Mouse (Mus musculus) regulatory T cell (primary cell): Measurements from ENCODE around the gene Rprd1b.

Source experiments
- in situ Hi-C: fragments of 300-600 bp; cut with MboI, MseI; formaldehyde crosslinking; loops from one replicate; pipeline ENCODE4 v1.15.1; 2025; ENCODE audit warnings: high pct_unique_total_duplicates

Gene Rprd1b

GRCm38 (mm10) chr2:158121645-158122326, 93.5 kb downstream of the Rprd1b start:
- in situ Hi-C loops = no loop called here

- in situ Hi-C loops = no loop called here
These were observed 94.5 kb downstream of the Rprd1b start for GRCm38 (mm10) chr2:158122814-158123213.

- in situ Hi-C loops = no loop called here
These were observed 98.9 kb downstream of the Rprd1b start for GRCm38 (mm10) chr2:158127245-158127644.

GRCm38 (mm10) chr2:158127872-158128271, 99.6 kb downstream of the Rprd1b start:
- in situ Hi-C loops = no loop called here

- in situ Hi-C loops = no loop called here
These were observed 100.3 kb downstream of the Rprd1b start for GRCm38 (mm10) chr2:158128461-158129130.

DNA sequence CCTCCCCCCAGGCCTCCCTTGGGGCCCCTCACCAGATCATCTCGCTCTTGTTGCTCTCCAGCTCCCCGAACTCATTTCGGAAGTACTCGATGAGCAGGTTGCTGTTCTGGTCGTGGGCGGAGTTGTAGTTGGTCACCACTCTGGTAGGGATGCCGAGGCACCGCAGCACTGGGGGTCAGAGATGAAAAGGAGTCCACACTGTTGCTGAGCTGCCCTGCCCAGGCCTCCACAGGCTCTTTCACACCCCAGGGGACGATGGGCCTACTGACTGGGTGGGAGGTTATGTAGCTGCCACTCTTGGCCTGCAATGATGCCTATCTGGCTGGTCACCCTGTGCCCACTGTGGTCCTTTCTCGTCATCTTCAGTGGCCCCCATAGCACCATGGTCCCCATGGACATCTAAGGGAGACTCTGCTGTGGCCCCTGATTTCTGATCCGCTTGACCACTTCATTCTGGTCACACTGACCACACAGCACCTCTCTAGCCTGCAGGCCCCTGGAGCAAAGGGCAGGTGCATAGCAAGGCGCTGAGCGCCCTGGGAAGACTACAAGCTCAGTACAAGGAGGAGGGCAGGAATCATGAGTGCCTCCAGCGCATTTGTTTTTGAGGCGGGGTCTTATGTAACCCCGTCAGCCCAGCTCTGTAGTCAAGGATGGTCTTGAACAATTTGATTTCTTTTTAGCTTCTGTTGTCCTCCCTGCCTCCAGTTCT, 101.2 kb downstream of the Rprd1b start:
- in situ Hi-C loops = no loop called here

GRCm38 (mm10) chr2:158130391-158130986, 102.2 kb downstream of the Rprd1b start:
- in situ Hi-C loops = no loop called here

GRCm38 (mm10) chr2:158131197-158131835, 103.0 kb downstream of the Rprd1b start:
- in situ Hi-C loops = no loop called here

GRCm38 (mm10) chr2:158132320-158132719, 104.0 kb downstream of the Rprd1b start:
- in situ Hi-C loops = no loop called here

- in situ Hi-C loops = no loop called here
These were observed 104.8 kb downstream of the Rprd1b start for GRCm38 (mm10) chr2:158133050-158133449.

DNA sequence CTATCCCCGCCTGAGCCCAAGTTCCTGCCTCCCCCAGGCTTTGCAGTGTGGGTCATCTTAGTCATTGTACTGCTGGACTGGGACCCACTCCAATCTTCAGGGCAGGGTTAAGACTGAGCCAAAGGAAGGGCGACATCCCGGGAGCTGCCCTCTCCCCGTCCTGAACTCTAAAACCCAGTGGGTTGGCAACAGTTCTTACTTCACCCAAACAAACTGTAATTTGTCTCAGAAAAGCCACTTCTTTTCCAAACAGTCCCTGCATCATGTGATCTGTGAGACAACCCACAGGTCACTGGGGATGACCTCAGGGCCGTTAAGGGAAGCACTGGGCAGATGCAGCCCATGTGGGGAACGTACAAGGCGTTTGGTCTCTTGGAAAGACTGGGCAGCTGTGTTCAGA, 107.9 kb downstream of the Rprd1b start:
- in situ Hi-C loops = no loop called here

GRCm38 (mm10) chr2:158137771-158138170, 109.5 kb downstream of the Rprd1b start:
- in situ Hi-C loops = no loop called here

DNA sequence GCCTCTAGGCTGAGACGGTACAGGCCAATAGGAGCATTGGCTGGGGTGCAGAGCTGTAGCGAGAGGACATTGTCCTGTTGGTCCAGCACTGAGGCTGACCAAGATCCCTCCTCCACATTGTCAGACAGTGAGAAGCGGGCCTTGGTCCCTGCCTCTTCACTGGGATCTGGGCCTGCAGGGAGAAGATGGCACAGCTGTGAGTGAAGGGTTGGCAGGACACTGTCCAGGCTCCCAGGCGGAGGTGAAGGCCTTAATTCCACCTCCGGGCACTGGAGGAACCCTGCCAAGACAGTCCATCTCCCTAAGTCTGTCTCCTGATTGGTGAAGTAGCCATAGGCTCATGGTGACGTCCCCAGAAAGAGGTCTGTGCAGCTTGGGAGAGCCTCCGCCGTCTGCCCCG, 110.5 kb downstream of the Rprd1b start:
- in situ Hi-C loops = no loop called here

DNA sequence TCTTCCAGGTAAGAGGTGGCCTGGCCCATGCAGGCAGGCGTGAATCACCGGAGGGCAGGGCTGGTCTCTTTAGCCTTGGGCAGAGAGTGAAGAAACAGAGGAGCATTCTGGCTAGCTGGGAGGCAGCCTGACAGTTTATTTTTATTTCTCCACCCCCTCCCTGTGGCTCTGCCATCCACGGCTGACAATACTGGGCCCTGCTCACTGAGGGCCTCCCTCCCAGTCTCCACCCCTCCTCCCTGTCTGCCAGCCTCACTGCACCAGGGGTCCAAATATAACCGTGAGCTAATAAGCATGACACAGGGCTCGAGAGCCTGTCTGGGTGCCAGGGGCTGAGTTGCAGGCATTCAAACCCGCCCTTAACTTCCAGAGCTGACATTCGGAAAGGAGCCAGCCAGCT, 111.3 kb downstream of the Rprd1b start:
- in situ Hi-C loops = no loop called here

DNA sequence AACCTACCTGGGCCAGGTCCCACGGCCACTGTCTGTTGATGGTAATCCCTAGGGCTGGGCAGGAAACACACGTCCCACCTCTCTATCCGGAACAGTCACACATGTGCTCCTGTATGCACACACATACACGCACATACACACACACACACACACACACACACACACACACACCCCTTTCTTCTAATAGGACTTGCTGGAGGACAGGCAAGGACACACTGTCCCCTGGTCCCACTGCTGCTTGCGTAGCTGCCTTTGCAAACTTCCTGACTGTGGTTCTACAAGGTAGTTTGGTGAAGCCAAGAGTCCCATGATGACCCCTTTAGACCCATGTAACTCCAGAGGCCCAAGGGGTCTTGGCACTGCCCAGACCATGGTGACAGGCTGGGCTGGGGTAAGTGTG, 112.4 kb downstream of the Rprd1b start:
- in situ Hi-C loops = no loop called here

- in situ Hi-C loops = no loop called here
These were observed 113.0 kb downstream of the Rprd1b start for GRCm38 (mm10) chr2:158141271-158141670.

- in situ Hi-C loops = no loop called here
These were observed 113.6 kb downstream of the Rprd1b start for GRCm38 (mm10) chr2:158141690-158142440.

GRCm38 (mm10) chr2:158142981-158143380, 114.7 kb downstream of the Rprd1b start:
- in situ Hi-C loops = no loop called here

GRCm38 (mm10) chr2:158143816-158144215, 115.5 kb downstream of the Rprd1b start:
- in situ Hi-C loops = no loop called here

DNA sequence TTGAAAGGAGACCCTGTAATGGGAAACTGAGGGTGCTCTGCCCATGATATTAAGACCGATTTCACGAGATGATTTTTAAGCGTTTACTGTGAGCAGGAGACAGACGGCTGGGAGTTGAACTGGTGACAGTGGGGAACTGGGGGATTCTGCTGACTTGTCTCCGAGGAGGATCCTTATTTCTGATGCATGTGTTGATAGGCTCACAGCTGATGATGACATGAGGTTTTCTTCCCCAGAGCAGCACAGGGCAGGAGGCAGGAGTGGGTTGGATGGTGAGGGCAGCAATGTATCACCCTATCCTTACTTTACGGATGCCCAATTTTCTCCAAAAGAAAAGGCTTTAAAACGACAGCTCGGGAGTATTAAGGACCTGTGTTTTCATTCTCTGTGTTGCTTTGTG, 116.0 kb downstream of the Rprd1b start:
- in situ Hi-C loops = no loop called here
